Mouse (Mus musculus): ENCODE results near the gene Mccc2. TPM values are rescaled to one million over a fixed set of nuclear protein-coding genes. Genes with fewer than 3 reads are reported as not detected.
"Not testable (repeated sequence)": the region's sequence is repeated elsewhere in the genome, so short reads cannot be mapped to it uniquely, and the experiment has no call there.

Gene Mccc2
- polyA plus RNA-seq (2015; fragmentation: Nextera tagmentation; extraction: Ambion mirVana) = 47.6 and 56.9 TPM in 2 replicates

DNA sequence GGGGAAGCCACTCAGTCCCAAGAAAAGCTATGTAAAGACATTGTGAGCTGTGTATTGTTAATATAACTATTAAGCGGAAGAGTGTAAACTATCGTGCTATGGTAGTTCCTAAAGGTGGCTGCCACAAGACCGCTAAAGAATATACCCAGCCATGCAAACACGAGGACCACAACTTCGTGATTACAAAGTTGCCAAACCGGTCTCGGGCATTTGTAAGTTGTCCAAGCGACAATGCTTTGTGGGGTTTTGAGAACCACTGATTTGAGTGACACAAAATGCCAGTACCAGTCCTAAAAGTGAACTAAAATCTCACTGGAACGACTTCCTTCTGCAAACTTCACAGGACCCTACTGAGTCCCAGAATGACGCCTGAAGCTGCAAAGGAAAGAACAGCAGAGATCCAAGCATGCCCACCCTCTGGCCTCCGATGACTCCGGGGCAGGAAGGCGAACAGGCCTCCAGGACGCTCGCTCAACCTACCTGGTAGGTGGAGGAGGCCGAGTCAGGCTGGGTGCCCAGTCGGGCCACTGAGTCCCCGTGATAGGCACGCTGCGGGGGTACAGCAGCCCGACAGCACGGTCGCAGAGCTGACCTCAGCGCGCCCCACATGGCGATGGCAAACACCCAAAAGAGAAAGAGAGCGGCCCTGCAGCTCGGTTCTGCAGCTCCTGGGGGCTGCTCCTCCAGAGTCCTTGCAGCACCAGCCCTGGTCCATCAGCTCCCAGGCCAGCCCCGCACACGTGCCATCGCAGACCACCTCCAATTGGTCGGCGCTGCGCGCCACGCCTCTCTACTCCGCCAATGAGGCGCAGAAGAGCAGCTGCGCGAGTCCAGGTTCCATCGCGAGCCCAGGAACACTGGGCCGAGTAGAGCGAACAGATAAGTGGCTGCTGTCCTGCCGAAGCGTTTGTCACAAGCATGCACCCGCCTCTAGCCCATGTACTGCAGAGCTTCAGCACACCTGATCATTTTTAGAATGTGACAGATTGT, at the start of gene Mccc2:
Gene Mccc2 (minus strand): TSS at position 734 of the 990 bp plus-strand sequence.
- Histone ChIP-seq H3K4me1 (no peaks in the 10 kb centered on the region; the same call in 1 of the 2 replicates), H3K27me3 (replicated peaks) (no peaks in the 10 kb centered on the region), H3K4me2 (peak within 1 kb of the TSS; percentile 69), H3K36me3 (0 out of 2 replicates have a peak, but pooled peaks cover 5% of the 10 kb centered on the region), H3K4me3 (replicated peaks) (peak within 1 kb of the TSS; percentile 74), H3K9ac (peak within 1 kb of the TSS; percentile 68; the same call in 1 of the 2 replicates), H3K9me3 (no peaks in the 10 kb centered on the region), H3K27ac (peak within 1 kb of the TSS; percentile 75)
- peak; percentile 100 for ATAC-seq (ENCODE audit: insufficient read depth, low FRiP score, low read depth)
- WGBS = 2% methylated on average over 47 of the region's 47 CpGs

DNA sequence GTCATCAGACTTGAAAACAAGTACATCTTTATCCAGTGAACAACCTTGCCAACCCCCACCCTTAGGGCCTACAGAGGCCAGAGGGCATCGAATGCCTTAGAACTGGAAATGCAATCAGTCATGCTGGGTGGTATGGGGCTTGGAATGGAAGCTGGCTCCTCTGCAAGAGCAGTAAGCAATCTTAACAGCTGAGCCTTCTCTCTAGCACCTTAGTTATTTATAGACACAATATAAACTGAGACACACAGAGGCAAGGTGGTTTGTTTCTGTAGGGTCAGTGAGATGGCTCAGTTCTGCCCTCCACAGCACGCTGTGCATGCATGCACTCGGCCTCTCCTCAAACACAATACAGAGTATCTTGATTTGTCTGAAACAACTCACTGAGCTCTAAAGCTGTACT, 48.5 kb upstream of the Mccc2 start:
- peaks cover 39% of the 10 kb centered on the region for H3K36me3 ChIP-seq
- WGBS = 91% methylated on average over 3 of the region's 3 CpGs
- ATAC-seq (ENCODE audit: insufficient read depth, low FRiP score, low read depth) = no peak

DNA sequence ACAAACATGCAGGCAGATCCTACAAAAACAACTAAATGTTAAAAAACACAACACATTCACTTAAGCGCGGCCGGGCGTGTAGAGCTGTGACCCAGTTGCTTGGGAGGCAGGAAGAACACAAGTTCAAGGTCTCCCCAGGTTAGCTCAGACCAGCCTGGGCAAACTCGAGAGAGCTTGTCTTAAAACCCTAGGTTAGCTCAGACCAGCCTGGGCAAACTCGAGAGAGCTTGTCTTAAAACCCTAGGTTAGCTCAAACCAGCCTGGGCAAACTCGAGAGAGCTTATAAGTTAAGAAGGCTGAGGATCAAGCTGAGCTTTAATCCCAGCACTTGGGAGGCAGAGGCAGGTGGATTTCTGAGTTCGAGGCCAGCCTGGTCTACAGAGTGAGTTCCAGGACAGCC, 42.3 kb upstream of the Mccc2 start:
- WGBS = over 99% methylated on average over 8 of the region's 8 CpGs
- not testable (repeated sequence) for H3K4me2 ChIP-seq; ATAC-seq (ENCODE audit: insufficient read depth, low FRiP score, low read depth); H3K4me3 ChIP-seq (replicated peaks); H3K4me1 ChIP-seq; H3K9ac ChIP-seq; H3K9me3 ChIP-seq; H3K27me3 ChIP-seq (replicated peaks); H3K27ac ChIP-seq
- H3K36me3 ChIP-seq = peaks cover 51% of the 10 kb centered on the region

More for the DNA sequence above, 48.5 kb upstream of the Mccc2 start:
- H3K4me3 ChIP-seq (replicated peaks) = no peak overlapping the region
- H3K9me3 ChIP-seq = no peaks in the 10 kb centered on the region
- H3K27ac ChIP-seq = no peak overlapping the region
- no peaks in the 10 kb centered on the region for H3K27me3 ChIP-seq (replicated peaks)
- H3K9ac ChIP-seq = no peak overlapping the region
- H3K4me1 ChIP-seq = no peaks in the 10 kb centered on the region
- no peak overlapping the region for H3K4me2 ChIP-seq

DNA sequence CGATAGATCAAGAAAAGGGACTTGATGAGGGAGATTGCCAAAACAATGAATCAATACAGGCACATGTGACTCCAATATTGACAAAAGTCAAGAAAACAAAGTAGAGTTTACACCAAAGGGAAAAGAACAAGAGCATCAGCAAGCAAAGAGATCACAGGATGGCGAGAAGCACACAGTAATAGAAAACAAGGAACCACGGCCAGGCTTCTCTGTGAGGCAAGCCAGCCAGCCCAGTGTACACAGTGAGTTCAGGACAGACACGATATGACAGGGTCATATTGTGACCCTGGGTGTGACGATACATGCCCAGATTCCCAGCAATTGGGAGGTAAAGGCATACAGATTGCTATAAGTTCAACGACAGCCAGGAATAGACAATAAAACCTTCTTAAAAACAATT, 10.6 kb upstream of the Mccc2 start:
- 81% methylated on average over 6 of the region's 6 CpGs for WGBS
- no peak for ATAC-seq (ENCODE audit: insufficient read depth, low FRiP score, low read depth)
- H3K9me3 ChIP-seq = no peaks in the 10 kb centered on the region
- H3K9ac ChIP-seq = no peak overlapping the region
- H3K36me3 ChIP-seq = peaks cover 41% of the 10 kb centered on the region
- no peak overlapping the region for H3K4me2 ChIP-seq
- H3K27ac ChIP-seq = no peak overlapping the region
- H3K4me1 ChIP-seq = no peaks in the 10 kb centered on the region
- no peak overlapping the region for H3K4me3 ChIP-seq (replicated peaks)
- H3K27me3 ChIP-seq (replicated peaks) = no peaks in the 10 kb centered on the region

- Histone ChIP-seq H3K27ac (no peak overlapping the region), H3K4me3 (replicated peaks) (no peak overlapping the region), H3K4me1 (no peaks in the 10 kb centered on the region; the same call in 1 of the 2 replicates), H3K4me2 (no peak overlapping the region), H3K36me3 (0 out of 2 replicates have a peak, but pooled peaks cover 8% of the 10 kb centered on the region), H3K9me3 (no peaks in the 10 kb centered on the region), H3K27me3 (replicated peaks) (no peaks in the 10 kb centered on the region), H3K9ac (no peak overlapping the region)
- no peak for ATAC-seq (ENCODE audit: insufficient read depth, low FRiP score, low read depth)
- 83% methylated on average over 9 of the region's 9 CpGs for WGBS
These were observed 1.5 kb upstream of the Mccc2 start for GRCm38 (mm10) chr13:100016891-100017290.

DNA sequence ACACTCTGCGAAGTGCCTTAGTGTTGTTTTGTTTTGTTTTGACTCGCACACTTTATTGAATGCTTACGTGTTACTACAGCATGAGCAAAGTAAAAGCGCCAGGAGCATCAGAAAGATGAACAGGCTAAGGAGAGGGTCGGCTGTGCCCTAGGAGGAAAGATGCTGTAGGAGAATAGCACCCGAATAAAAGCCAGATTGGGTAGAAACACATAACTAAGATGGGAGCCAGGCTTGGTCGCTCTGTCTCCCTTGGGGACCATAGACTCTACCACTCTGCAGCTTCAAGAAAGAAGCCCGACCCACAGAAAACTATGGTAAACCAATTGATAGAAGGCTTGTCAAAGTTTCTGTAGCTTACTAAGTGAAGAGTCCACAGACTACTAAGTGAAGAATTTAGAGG, 498 bp upstream of the Mccc2 start:
- Histone ChIP-seq H3K9me3 (no peaks in the 10 kb centered on the region), H3K36me3 (0 out of 2 replicates have a peak, but pooled peaks cover 8% of the 10 kb centered on the region), H3K9ac (peak overlapping the region; percentile 32; the same call in 1 of the 2 replicates), H3K27ac (peak overlapping the region; percentile 61; the same call in 1 of the 2 replicates), H3K4me3 (replicated peaks) (peak overlapping the region; percentile 74), H3K4me1 (no peaks in the 10 kb centered on the region; the same call in 1 of the 2 replicates), H3K27me3 (replicated peaks) (no peaks in the 10 kb centered on the region), H3K4me2 (peak overlapping the region; percentile 69)
- 13% methylated on average over 8 of the region's 8 CpGs for WGBS
- ATAC-seq (ENCODE audit: insufficient read depth, low FRiP score, low read depth) = 0 out of 2 replicates have a peak, but pooled peaks have one; percentile 0

GRCm38 (mm10) chr13:100005911-100006496, 9.4 kb downstream of the Mccc2 start:
- Histone ChIP-seq H3K27ac (no peak overlapping the region), H3K9me3 (no peaks in the 10 kb centered on the region), H3K4me2 (no peak overlapping the region), H3K4me1 (no peaks in the 10 kb centered on the region), H3K27me3 (replicated peaks) (no peaks in the 10 kb centered on the region), H3K4me3 (replicated peaks) (no peak overlapping the region), H3K36me3 (no peaks in the 10 kb centered on the region), H3K9ac (no peak overlapping the region)
- no peak for ATAC-seq (ENCODE audit: insufficient read depth, low FRiP score, low read depth)
- WGBS = 79% methylated on average over 12 of the region's 12 CpGs

DNA sequence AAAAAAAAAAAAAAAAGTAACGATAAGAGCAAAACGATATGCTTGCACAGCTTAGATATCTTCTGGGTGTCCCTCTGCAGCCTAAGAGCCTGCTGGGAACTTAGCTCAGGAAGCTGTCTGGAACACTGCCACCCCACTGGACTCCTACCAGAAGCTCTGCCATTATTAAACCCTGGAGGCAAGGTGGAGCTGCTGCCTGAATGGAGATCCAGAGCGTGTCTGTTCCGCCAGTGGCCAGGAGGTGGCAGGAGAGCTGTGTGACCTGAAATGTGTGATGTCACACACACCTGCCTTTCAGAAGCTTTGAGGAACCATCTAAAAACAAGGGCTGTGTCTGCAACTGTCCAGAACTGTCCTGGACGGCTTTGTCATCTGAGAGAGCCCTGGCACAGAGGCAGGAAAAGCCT, 13.6 kb downstream of the Mccc2 start:
- 32% methylated on average over 5 of the region's 5 CpGs for WGBS
- Histone ChIP-seq H3K27ac (no peak overlapping the region), H3K36me3 (no peaks in the 10 kb centered on the region), H3K4me1 (no peaks in the 10 kb centered on the region), H3K9ac (no peak overlapping the region), H3K4me3 (replicated peaks) (no peak overlapping the region), H3K4me2 (no peak overlapping the region), H3K27me3 (replicated peaks) (no peaks in the 10 kb centered on the region), H3K9me3 (no peaks in the 10 kb centered on the region)
- peak; percentile 47; the same call in 1 of the 2 replicates for ATAC-seq (ENCODE audit: insufficient read depth, low FRiP score, low read depth)

DNA sequence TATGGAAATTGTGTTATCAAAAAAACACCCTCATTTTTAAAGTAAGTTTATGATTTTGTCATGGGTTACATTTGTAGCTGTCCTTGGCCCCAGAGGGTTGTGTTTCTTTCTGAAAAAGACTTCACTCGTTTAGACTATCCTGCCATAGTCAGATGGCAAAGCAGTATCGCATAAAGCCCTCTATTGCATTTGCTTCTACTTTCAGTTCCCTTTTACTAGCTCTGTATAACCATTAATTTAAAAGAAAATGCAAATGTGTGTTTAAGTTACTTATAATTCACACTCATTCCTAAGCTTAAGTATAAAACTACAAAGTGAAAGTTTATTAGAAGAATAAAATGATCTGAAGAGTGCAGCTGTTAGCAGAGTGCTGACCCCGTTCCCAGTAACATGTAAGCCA, 16.4 kb downstream of the Mccc2 start:
- H3K9me3 ChIP-seq = no peaks in the 10 kb centered on the region
- WGBS = 87% methylated on average over 3 of the region's 3 CpGs
- H3K4me3 ChIP-seq (replicated peaks) = no peak overlapping the region
- no peak overlapping the region for H3K27ac ChIP-seq
- no peaks in the 10 kb centered on the region for H3K27me3 ChIP-seq (replicated peaks)
- H3K4me2 ChIP-seq = no peak overlapping the region
- no peak for ATAC-seq (ENCODE audit: insufficient read depth, low FRiP score, low read depth)
- no peaks in the 10 kb centered on the region for H3K36me3 ChIP-seq
- no peaks in the 10 kb centered on the region for H3K4me1 ChIP-seq
- H3K9ac ChIP-seq = no peak overlapping the region

- no peak overlapping the region for H3K9ac ChIP-seq
- no peak for ATAC-seq (ENCODE audit: insufficient read depth, low FRiP score, low read depth)
- H3K27me3 ChIP-seq (replicated peaks) = no peaks in the 10 kb centered on the region
- 95% methylated on average over 3 of the region's 3 CpGs for WGBS
- H3K4me3 ChIP-seq (replicated peaks) = no peak overlapping the region
- no peak overlapping the region for H3K27ac ChIP-seq
- no peaks in the 10 kb centered on the region for H3K9me3 ChIP-seq
- no peak overlapping the region for H3K4me2 ChIP-seq
- no peaks in the 10 kb centered on the region for H3K4me1 ChIP-seq
- no peaks in the 10 kb centered on the region for H3K36me3 ChIP-seq
These were observed 17.3 kb downstream of the Mccc2 start for GRCm38 (mm10) chr13:99998099-99998498.

DNA sequence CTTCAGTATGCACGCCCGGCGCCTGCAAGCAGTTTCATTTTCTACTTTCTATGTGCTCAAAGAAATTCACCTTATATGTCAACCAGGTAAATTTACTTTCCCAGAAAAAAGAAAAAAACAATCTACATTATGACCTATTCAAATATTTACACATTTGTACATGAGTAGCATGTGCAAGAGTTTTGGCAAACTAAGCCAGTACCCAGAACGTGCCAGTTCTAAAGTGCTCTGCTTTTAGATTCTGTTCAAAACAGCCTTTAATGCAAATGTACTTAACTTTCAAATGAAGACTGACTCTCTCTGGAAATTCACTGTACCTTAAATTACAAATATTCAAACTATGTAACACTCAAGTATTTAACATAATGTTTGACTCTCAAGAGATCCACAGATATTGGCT, 25.8 kb downstream of the Mccc2 start:
- Histone ChIP-seq H3K36me3 (0 out of 2 replicates have a peak, but pooled peaks cover 5% of the 10 kb centered on the region), H3K4me1 (no peaks in the 10 kb centered on the region), H3K27me3 (replicated peaks) (no peaks in the 10 kb centered on the region), H3K4me3 (replicated peaks) (no peak overlapping the region), H3K4me2 (no peak overlapping the region), H3K9ac (no peak overlapping the region), H3K9me3 (no peaks in the 10 kb centered on the region), H3K27ac (no peak overlapping the region)
- WGBS = 77% methylated on average over 4 of the region's 4 CpGs
- no peak for ATAC-seq (ENCODE audit: insufficient read depth, low FRiP score, low read depth)

- H3K4me2 ChIP-seq = no peak overlapping the region
- no peak for ATAC-seq (ENCODE audit: insufficient read depth, low FRiP score, low read depth)
- no peak overlapping the region for H3K27ac ChIP-seq
- no peaks in the 10 kb centered on the region for H3K9me3 ChIP-seq
- no peaks in the 10 kb centered on the region for H3K27me3 ChIP-seq (replicated peaks)
- no peak overlapping the region for H3K4me3 ChIP-seq (replicated peaks)
- no peaks in the 10 kb centered on the region; the same call in 1 of the 2 replicates for H3K36me3 ChIP-seq
- 86% methylated on average over 1 of the region's 1 CpGs for WGBS
- no peaks in the 10 kb centered on the region for H3K4me1 ChIP-seq
- no peak overlapping the region for H3K9ac ChIP-seq
These were observed 32.1 kb downstream of the Mccc2 start for GRCm38 (mm10) chr13:99983320-99983719.
